Mouse (Mus musculus): Measurements from ENCODE around the gene Ror2. TPM values are rescaled to one million over a fixed set of nuclear protein-coding genes. Genes with fewer than 3 reads are reported as not detected.

Ror2 gene
- total RNA-seq, 1 experiment: 15.1 TPM

- Histone ChIP-seq H3K9ac (ENCODE audit: insufficient read depth, low read depth, low read length, poor library complexity, severe bottlenecking) (no peak overlapping the region), H3K27ac (ENCODE audit: insufficient read depth, low read depth, low read length, poor library complexity, severe bottlenecking) (no peak overlapping the region), H3K36me3 (ENCODE audit: control insufficient read depth, insufficient read depth, low read length, poor library complexity, severe bottlenecking) (no peaks in the 10 kb centered on the region), H3K4me1 (ENCODE audit: control insufficient read depth in 2 of 2, insufficient read depth in 2 of 2, low read length in 2 of 2, poor library complexity in 1 of 2) (peaks cover 1 to 4% of the 10 kb centered on the region in 2 experiments; a peak in 3 of 4 replicates), H3K4me3 (ENCODE audit: insufficient read depth in 1 of 2, low read depth in 1 of 2, low read length in 2 of 2, poor library complexity in 1 of 2, severe bottlenecking in 1 of 2) (no peak overlapping the region), H3K9me3 (ENCODE audit: control insufficient read depth, insufficient read depth, low read depth, low read length) (no peaks in the 10 kb centered on the region)
- no peak for DNase-seq (ENCODE audit: low read depth, low spot score)
- TF ChIP-seq ZNF384 (IDR thresholded peaks at IDR 0.05; ENCODE audit: low read depth, low read length): no peak
- TF ChIP-seq MAFK (IDR thresholded peaks at IDR 0.05; ENCODE audit: insufficient read depth, low read depth, low read length): no peak
- no peak for TF ChIP-seq CHD2 (IDR thresholded peaks at IDR 0.05; ENCODE audit: low read depth, low read length)
- TF ChIP-seq HCFC1 (IDR thresholded peaks at IDR 0.05; ENCODE audit: borderline replicate concordance, insufficient read depth, low read length): no peak
- no peak for TF ChIP-seq ZC3H11A (IDR thresholded peaks at IDR 0.05; ENCODE audit: borderline replicate concordance, low read depth, low read length)
- in situ Hi-C loops (cut with MboI; ENCODE audit: low sequenced_read_pairs in 2 of 2, unreplicated experiment in 2 of 2): no loop called here
Observed at GRCm38 (mm10) chr13:53227019-53227418, 58.9 kb downstream of the Ror2 start.

- no peak overlapping the region for H3K9ac ChIP-seq (ENCODE audit: insufficient read depth, low read depth, low read length, poor library complexity, severe bottlenecking)
- no peak for DNase-seq (ENCODE audit: low read depth, low spot score)
- no peak overlapping the region for H3K4me3 ChIP-seq (ENCODE audit: insufficient read depth in 1 of 2, low read depth in 1 of 2, low read length in 2 of 2, poor library complexity in 1 of 2, severe bottlenecking in 1 of 2)
- in situ Hi-C loops (cut with MboI; ENCODE audit: low sequenced_read_pairs in 2 of 2, unreplicated experiment in 2 of 2): no loop called here
- H3K36me3 ChIP-seq (ENCODE audit: control insufficient read depth, insufficient read depth, low read length, poor library complexity, severe bottlenecking): no peaks in the 10 kb centered on the region
- TF ChIP-seq ZNF384 (IDR thresholded peaks at IDR 0.05; ENCODE audit: low read depth, low read length) (no peak), ZC3H11A (IDR thresholded peaks at IDR 0.05; ENCODE audit: borderline replicate concordance, low read depth, low read length) (no peak), HCFC1 (IDR thresholded peaks at IDR 0.05; ENCODE audit: borderline replicate concordance, insufficient read depth, low read length) (no peak), MAFK (IDR thresholded peaks at IDR 0.05; ENCODE audit: insufficient read depth, low read depth, low read length) (no peak), CHD2 (IDR thresholded peaks at IDR 0.05; ENCODE audit: low read depth, low read length) (no peak)
- no peak overlapping the region for H3K27ac ChIP-seq (ENCODE audit: insufficient read depth, low read depth, low read length, poor library complexity, severe bottlenecking)
- peaks cover 1 to 4% of the 10 kb centered on the region in 2 experiments; a peak in 3 of 4 replicates for H3K4me1 ChIP-seq (ENCODE audit: control insufficient read depth in 2 of 2, insufficient read depth in 2 of 2, low read length in 2 of 2, poor library complexity in 1 of 2)
- no peaks in the 10 kb centered on the region for H3K9me3 ChIP-seq (ENCODE audit: control insufficient read depth, insufficient read depth, low read depth, low read length)
Observed at GRCm38 (mm10) chr13:53226461-53226860, 59.5 kb downstream of the Ror2 start.

GRCm38 (mm10) chr13:53225925-53226324 lies 60.0 kb downstream of the Ror2 start:
- in situ Hi-C loops (cut with MboI; ENCODE audit: low sequenced_read_pairs in 2 of 2, unreplicated experiment in 2 of 2): no loop called here
- no peak overlapping the region for H3K27ac ChIP-seq (ENCODE audit: insufficient read depth, low read depth, low read length, poor library complexity, severe bottlenecking)

GRCm38 (mm10) chr13:53221176-53221575 lies 64.7 kb downstream of the Ror2 start:
- in situ Hi-C loops (cut with MboI; ENCODE audit: low sequenced_read_pairs in 2 of 2, unreplicated experiment in 2 of 2): no loop called here
- Histone ChIP-seq H3K9me3 (ENCODE audit: control insufficient read depth, insufficient read depth, low read depth, low read length) (no peaks in the 10 kb centered on the region), H3K4me3 (ENCODE audit: insufficient read depth in 1 of 2, low read depth in 1 of 2, low read length in 2 of 2, poor library complexity in 1 of 2, severe bottlenecking in 1 of 2) (no peak overlapping the region), H3K36me3 (ENCODE audit: control insufficient read depth, insufficient read depth, low read length, poor library complexity, severe bottlenecking) (no peaks in the 10 kb centered on the region), H3K27ac (ENCODE audit: insufficient read depth, low read depth, low read length, poor library complexity, severe bottlenecking) (no peak overlapping the region), H3K9ac (ENCODE audit: insufficient read depth, low read depth, low read length, poor library complexity, severe bottlenecking) (no peak overlapping the region), H3K4me1 (ENCODE audit: control insufficient read depth in 2 of 2, insufficient read depth in 2 of 2, low read length in 2 of 2, poor library complexity in 1 of 2) (no peaks in the 10 kb centered on the region; a peak in 2 of 4 replicates)
- TF ChIP-seq ZNF384 (IDR thresholded peaks at IDR 0.05; ENCODE audit: low read depth, low read length) (no peak), HCFC1 (IDR thresholded peaks at IDR 0.05; ENCODE audit: borderline replicate concordance, insufficient read depth, low read length) (no peak), CHD2 (IDR thresholded peaks at IDR 0.05; ENCODE audit: low read depth, low read length) (no peak), ZC3H11A (IDR thresholded peaks at IDR 0.05; ENCODE audit: borderline replicate concordance, low read depth, low read length) (no peak), MAFK (IDR thresholded peaks at IDR 0.05; ENCODE audit: insufficient read depth, low read depth, low read length) (no peak)
- DNase-seq (ENCODE audit: low read depth, low spot score): no peak

More at GRCm38 (mm10) chr13:53225925-53226324, 60.0 kb downstream of the Ror2 start:
- H3K36me3 ChIP-seq (ENCODE audit: control insufficient read depth, insufficient read depth, low read length, poor library complexity, severe bottlenecking): no peaks in the 10 kb centered on the region
- H3K4me1 ChIP-seq (ENCODE audit: control insufficient read depth in 2 of 2, insufficient read depth in 2 of 2, low read length in 2 of 2, poor library complexity in 1 of 2): peaks cover 1 to 4% of the 10 kb centered on the region in 2 experiments; a peak in 3 of 4 replicates
- no peaks in the 10 kb centered on the region for H3K9me3 ChIP-seq (ENCODE audit: control insufficient read depth, insufficient read depth, low read depth, low read length)
- TF ChIP-seq HCFC1 (IDR thresholded peaks at IDR 0.05; ENCODE audit: borderline replicate concordance, insufficient read depth, low read length): no peak
- TF ChIP-seq ZC3H11A (IDR thresholded peaks at IDR 0.05; ENCODE audit: borderline replicate concordance, low read depth, low read length): no peak
- TF ChIP-seq MAFK (IDR thresholded peaks at IDR 0.05; ENCODE audit: insufficient read depth, low read depth, low read length): no peak
- TF ChIP-seq ZNF384 (IDR thresholded peaks at IDR 0.05; ENCODE audit: low read depth, low read length): no peak
- H3K4me3 ChIP-seq (ENCODE audit: insufficient read depth in 1 of 2, low read depth in 1 of 2, low read length in 2 of 2, poor library complexity in 1 of 2, severe bottlenecking in 1 of 2): no peak overlapping the region
- no peak for DNase-seq (ENCODE audit: low read depth, low spot score)
- H3K9ac ChIP-seq (ENCODE audit: insufficient read depth, low read depth, low read length, poor library complexity, severe bottlenecking): no peak overlapping the region

DNA sequence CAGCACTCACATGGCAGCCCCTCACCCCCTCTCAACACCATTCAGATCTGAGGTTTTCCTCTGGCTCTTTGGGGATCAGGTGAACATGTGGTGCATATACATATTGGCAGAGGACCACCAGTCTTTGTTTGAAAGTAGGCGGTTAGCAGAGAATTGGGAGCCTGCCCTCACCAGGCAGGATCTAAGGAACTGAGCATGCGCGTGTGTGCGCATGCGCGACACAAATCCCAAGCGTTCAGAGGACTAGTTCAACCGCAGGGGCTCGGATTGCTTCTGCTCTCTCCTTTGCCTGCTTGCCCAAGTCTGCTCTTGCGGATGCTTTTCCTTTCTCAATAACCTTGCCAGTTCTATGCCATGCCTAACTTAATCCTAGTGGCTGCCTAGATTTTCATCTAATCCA lies 66.0 kb downstream of the Ror2 start:
- Histone ChIP-seq H3K9me3 (ENCODE audit: control insufficient read depth, insufficient read depth, low read depth, low read length) (no peaks in the 10 kb centered on the region), H3K9ac (ENCODE audit: insufficient read depth, low read depth, low read length, poor library complexity, severe bottlenecking) (no peak overlapping the region), H3K4me1 (ENCODE audit: control insufficient read depth in 2 of 2, insufficient read depth in 2 of 2, low read length in 2 of 2, poor library complexity in 1 of 2) (peaks cover 0 to 2% of the 10 kb centered on the region in 2 experiments; a peak in 2 of 4 replicates), H3K36me3 (ENCODE audit: control insufficient read depth, insufficient read depth, low read length, poor library complexity, severe bottlenecking) (no peaks in the 10 kb centered on the region), H3K27ac (ENCODE audit: insufficient read depth, low read depth, low read length, poor library complexity, severe bottlenecking) (no peak overlapping the region), H3K4me3 (ENCODE audit: insufficient read depth in 1 of 2, low read depth in 1 of 2, low read length in 2 of 2, poor library complexity in 1 of 2, severe bottlenecking in 1 of 2) (no peak overlapping the region)
- no peak for TF ChIP-seq MAFK (IDR thresholded peaks at IDR 0.05; ENCODE audit: insufficient read depth, low read depth, low read length)
- TF ChIP-seq ZC3H11A (IDR thresholded peaks at IDR 0.05; ENCODE audit: borderline replicate concordance, low read depth, low read length): no peak
- no peak for TF ChIP-seq HCFC1 (IDR thresholded peaks at IDR 0.05; ENCODE audit: borderline replicate concordance, insufficient read depth, low read length)
- TF ChIP-seq CHD2 (IDR thresholded peaks at IDR 0.05; ENCODE audit: low read depth, low read length): no peak
- no peak for TF ChIP-seq ZNF384 (IDR thresholded peaks at IDR 0.05; ENCODE audit: low read depth, low read length)
- DNase-seq (ENCODE audit: low read depth, low spot score): no peak
- in situ Hi-C loops (cut with MboI; ENCODE audit: low sequenced_read_pairs in 2 of 2, unreplicated experiment in 2 of 2): no loop called here

Data from ES-E14 (cell line).